Mouse (Mus musculus) limb, embryonic 11.5 days (tissue): ENCODE data around the gene Rtl8c. TPM values are rescaled to one million over a fixed set of nuclear protein-coding genes. Genes with fewer than 3 reads are reported as not detected.

Experiments used
- polyA plus RNA-seq: library from polyadenylated mRNA; unstranded; fragments of >200 nt; fragmentation: Nextera tagmentation; extraction: Ambion mirVana; gene quantifications from 2 replicates; pipeline ENCODE4 v1.2.1, GENCODE M21; 2014

The Rtl8c gene
- polyA plus RNA-seq, 1 experiment from 2014 or later, result 19.3 TPM

Other genes starting within 250 kb of the Rtl8c start
- 41.8 and 44.1 TPM in 2 replicates for gene Mospd1, start 237.5 kb upstream of the Rtl8c start, polyA plus RNA-seq
- not detected in 2 replicates for gene Etd, start 173.1 kb upstream of the Rtl8c start, polyA plus RNA-seq
- not detected in 2 replicates for gene Gm14597, start 947 bp downstream of the Rtl8c start, polyA plus RNA-seq
- gene Rtl8a, start 35.6 kb downstream of the Rtl8c start, polyA plus RNA-seq, result 49.5 and 52.0 TPM in 2 replicates
- 49.0 and 55.8 TPM in 2 replicates for gene Rtl8b, start 62.4 kb downstream of the Rtl8c start, polyA plus RNA-seq
- 0.47 and 0.48 TPM in 2 replicates for gene 4930502E18Rik, start 116.8 kb downstream of the Rtl8c start, polyA plus RNA-seq
- not detected in 2 replicates for gene 1700013H16Rik, start 149.8 kb downstream of the Rtl8c start, polyA plus RNA-seq
- not detected in 2 replicates for gene Zfp36l3, start 168.4 kb downstream of the Rtl8c start, polyA plus RNA-seq
- gene Xlr, start 189.7 kb downstream of the Rtl8c start, polyA plus RNA-seq, result 0.15 and 0.52 TPM in 2 replicates